Mouse (Mus musculus) midbrain, embryonic 10.5 days (tissue): ENCODE measurements around the gene Tubgcp6. TPM values are rescaled to one million over a fixed set of nuclear protein-coding genes. Genes with fewer than 3 reads are reported as not detected.

ENCODE experiments used
- DNase-seq: peaks from one replicate; pipeline ENCODE4 v3.0.0-alpha.2; 2017; ENCODE audit warnings: low spot score
- H3K27ac ChIP-seq: fragments of 300-500 bp; sonication (generic); replicated peaks from 2 replicates; pipeline ENCODE4 v1.5.1; 2016; ENCODE audit warnings: mild to moderate bottlenecking
- H3K27me3 ChIP-seq: fragments of 300-500 bp; sonication (generic); 2 replicates; pipeline ENCODE4 v1.6.1; 2016; ENCODE audit warnings: low read depth, mild to moderate bottlenecking; ENCODE audit not compliant: poor library complexity, severe bottlenecking
- H3K36me3 ChIP-seq: fragments of 300-500 bp; sonication (generic); 2 replicates; pipeline ENCODE4 v1.6.1; 2016; ENCODE audit warnings: mild to moderate bottlenecking, moderate library complexity
- H3K4me1 ChIP-seq: fragments of 300-500 bp; sonication (generic); 2 replicates; pipeline ENCODE4 v1.6.1; 2016
- H3K4me3 ChIP-seq: fragments of 300-500 bp; sonication (generic); 2 replicates; pipeline ENCODE4 v1.5.1; 2016; ENCODE audit warnings: mild to moderate bottlenecking, moderate library complexity
- H3K9me3 ChIP-seq: fragments of 300-500 bp; sonication (generic); replicated peaks from 2 replicates; pipeline ENCODE4 v1.6.1; 2016; ENCODE audit warnings: mild to moderate bottlenecking
- WGBS: fragments of 180-500 bp; shearing (Covaris S2); methylation state at CpG from one replicate; pipeline ENCODE4 v1.1.7; 2016; 5-methylcytosine and 5-hydroxymethylcytosine counted together
- microRNA-seq: library from miRNA; unstranded; fragments of <30 nt; microRNA quantifications from one replicate; pipeline ENCODE4, GENCODE M21; 2017
- polyA plus RNA-seq: library from polyadenylated mRNA; unstranded; fragments of >200 nt; fragmentation: Nextera tagmentation; extraction: Ambion mirVana; gene quantifications from 2 replicates; pipeline ENCODE4 v1.2.1, GENCODE M21; 2016

Gene Tubgcp6
- polyA plus RNA-seq, 1 experiment from 2014 or later = 24.7 TPM

DNA sequence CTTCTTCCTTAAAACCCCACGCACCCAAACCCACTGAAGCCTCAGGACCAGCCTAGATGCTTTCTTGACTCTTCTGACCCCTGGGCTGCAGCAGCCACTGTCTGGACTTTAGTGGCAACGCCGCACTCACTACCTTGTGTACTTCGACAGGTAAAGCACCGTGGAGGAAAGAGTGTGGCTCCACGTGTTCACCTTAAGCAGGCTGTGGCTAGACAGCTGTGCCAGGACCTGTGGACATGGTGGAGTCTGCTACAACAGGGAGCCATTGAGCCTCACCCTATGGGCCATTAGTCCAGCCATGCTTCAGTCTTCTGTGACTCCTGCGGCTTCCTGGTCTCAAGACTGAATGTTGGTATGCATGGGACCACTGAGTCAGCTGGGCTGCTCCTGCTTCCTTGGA lies 68.2 kb downstream of the Tubgcp6 start:
- Histone ChIP-seq H3K9me3 (no peaks in the 10 kb centered on the region), H3K4me3 (no peak overlapping the region), H3K36me3 (no peaks in the 10 kb centered on the region), H3K27ac (no peak overlapping the region), H3K27me3 (peaks cover 49% of the 10 kb centered on the region), H3K4me1 (peaks cover 9% of the 10 kb centered on the region)
- no peak for DNase-seq
- WGBS = 90% methylated on average over 7 of the region's 7 CpGs

Small RNA genes within 50 kb of the gene (microRNA-seq; reads per million reads assigned to microRNA genes)
- gene Mir7118 = not detected

Other genes with a start within 250 kb of the Tubgcp6 start
- not detected in 2 replicates for gene Ttll8, start 168.7 kb downstream of the Tubgcp6 start, polyA plus RNA-seq
- gene Mlc1, start 144.1 kb downstream of the Tubgcp6 start, polyA plus RNA-seq = 4.5 and 4.9 TPM in 2 replicates
- not detected in 2 replicates for gene Mov10l1, start 140.2 kb downstream of the Tubgcp6 start, polyA plus RNA-seq
- 0.28 and 0.47 TPM in 2 replicates for gene Panx2, start 63.4 kb downstream of the Tubgcp6 start, polyA plus RNA-seq
- gene Trabd, start 48.0 kb downstream of the Tubgcp6 start, polyA plus RNA-seq = 53.6 and 53.7 TPM in 2 replicates
- gene Selenoo, start 34.0 kb downstream of the Tubgcp6 start, polyA plus RNA-seq = 16.2 and 19.3 TPM in 2 replicates
- gene Hdac10, start 5.6 kb upstream of the Tubgcp6 start, polyA plus RNA-seq = 18.7 and 20.3 TPM in 2 replicates
- 31.8 and 36.7 TPM in 2 replicates for gene Mapk12, start 17.6 kb upstream of the Tubgcp6 start, polyA plus RNA-seq
- gene Mapk11, start 26.5 kb upstream of the Tubgcp6 start, polyA plus RNA-seq = 38.8 and 47.4 TPM in 2 replicates
- gene Plxnb2, start 57.7 kb upstream of the Tubgcp6 start, polyA plus RNA-seq = 130 and 144 TPM in 2 replicates
- 27.7 and 37.3 TPM in 2 replicates for gene Dennd6b, start 73.4 kb upstream of the Tubgcp6 start, polyA plus RNA-seq
- gene Ppp6r2, start 88.4 kb upstream of the Tubgcp6 start, polyA plus RNA-seq = 25.4 and 41.8 TPM in 2 replicates
- 78.3 and 93.5 TPM in 2 replicates for gene Sbf1, start 192.2 kb upstream of the Tubgcp6 start, polyA plus RNA-seq
- gene Adm2, start 199.6 kb upstream of the Tubgcp6 start, polyA plus RNA-seq = 0.20 and 0.21 TPM in 2 replicates
- not detected in 2 replicates for gene Miox, start 211.3 kb upstream of the Tubgcp6 start, polyA plus RNA-seq
- 53.7 and 56.2 TPM in 2 replicates for gene Lmf2, start 232.5 kb upstream of the Tubgcp6 start, polyA plus RNA-seq
- 191 and 197 TPM in 2 replicates for gene Ncaph2, start 232.6 kb upstream of the Tubgcp6 start, polyA plus RNA-seq